Mouse (Mus musculus): Measurements from ENCODE around the gene Plin5. TPM values are rescaled to one million over a fixed set of nuclear protein-coding genes. Genes with fewer than 3 reads are reported as not detected.
A peak's percentile ranks its signal among the peaks of the same experiment; 100 is the strongest.
"Not testable (repeated sequence)": the region's sequence is repeated elsewhere in the genome, so short reads cannot be mapped to it uniquely, and the experiment has no call there.

The Plin5 gene
- total RNA-seq, 2 experiments from 2014 or later, result 19.2 to 19.9 TPM

GRCm38 (mm10) chr17:56107736-56108135 is 9.7 kb downstream of the Plin5 start:
- DNase-seq, result no peak

GRCm38 (mm10) chr17:56106981-56107380 is 10.4 kb downstream of the Plin5 start:
- DNase-seq, result no peak

GRCm38 (mm10) chr17:56106436-56106835 is 11.0 kb downstream of the Plin5 start:
- DNase-seq, result not testable (repeated sequence)

GRCm38 (mm10) chr17:56104821-56105220 is 12.6 kb downstream of the Plin5 start:
- DNase-seq, result not testable (repeated sequence)

GRCm38 (mm10) chr17:56103465-56104285 is 13.7 kb downstream of the Plin5 start:
- DNase-seq, result no peak

GRCm38 (mm10) chr17:56102927-56103326 is 14.5 kb downstream of the Plin5 start:
- no peak for DNase-seq

- no peak for DNase-seq
These were observed 15.2 kb downstream of the Plin5 start for GRCm38 (mm10) chr17:56102158-56102557.

GRCm38 (mm10) chr17:56100811-56101210 is 16.6 kb downstream of the Plin5 start:
- no peak for DNase-seq

GRCm38 (mm10) chr17:56098711-56099572 is 18.5 kb downstream of the Plin5 start:
- peak; percentile 53 for DNase-seq

GRCm38 (mm10) chr17:56098180-56098579 is 19.2 kb downstream of the Plin5 start:
- DNase-seq, result no peak

- no peak for DNase-seq
These were observed 20.5 kb downstream of the Plin5 start for GRCm38 (mm10) chr17:56096883-56097282.

GRCm38 (mm10) chr17:56092794-56093193 is 24.6 kb downstream of the Plin5 start:
- DNase-seq, result no peak

GRCm38 (mm10) chr17:56092312-56092711 is 25.1 kb downstream of the Plin5 start:
- DNase-seq, result no peak

- no peak for DNase-seq
These were observed 36.4 kb downstream of the Plin5 start for GRCm38 (mm10) chr17:56080781-56081585.

- DNase-seq, result no peak
These were observed 37.5 kb downstream of the Plin5 start for GRCm38 (mm10) chr17:56079921-56080320.

- DNase-seq, result peak; percentile 100
These were observed 38.3 kb downstream of the Plin5 start, which contains the start of gene Hdgfl2 for GRCm38 (mm10) chr17:56078880-56079795. Gene Hdgfl2, plus strand, starts transcription at chr17:56079634.

GRCm38 (mm10) chr17:56078361-56078760 is 39.0 kb downstream of the Plin5 start:
- not testable (repeated sequence) for DNase-seq

- DNase-seq, result no peak
These were observed 39.9 kb downstream of the Plin5 start for GRCm38 (mm10) chr17:56077523-56077922.

GRCm38 (mm10) chr17:56074827-56075208 is 42.6 kb downstream of the Plin5 start, which contains the start of gene Ubxn6:
Gene Ubxn6, minus strand, starts transcription at chr17:56075028.
- DNase-seq, result peak; percentile 99

GRCm38 (mm10) chr17:56074097-56074826 is 43.1 kb downstream of the Plin5 start:
- peak; percentile 85 for DNase-seq

Measured in gastrocnemius, postnatal 10 days (tissue).